Mouse (Mus musculus): ENCODE results near the gene Prkag2.

The Prkag2 gene

GRCm38 (mm10) chr5:25100516-25101125 lies at the start of gene Prkag2:
Prkag2 (minus strand) TSS chr5:25100642.
- DNase-seq (ENCODE audit: low spot score in 2 of 2), result peak; percentile 29 to 30

DNA sequence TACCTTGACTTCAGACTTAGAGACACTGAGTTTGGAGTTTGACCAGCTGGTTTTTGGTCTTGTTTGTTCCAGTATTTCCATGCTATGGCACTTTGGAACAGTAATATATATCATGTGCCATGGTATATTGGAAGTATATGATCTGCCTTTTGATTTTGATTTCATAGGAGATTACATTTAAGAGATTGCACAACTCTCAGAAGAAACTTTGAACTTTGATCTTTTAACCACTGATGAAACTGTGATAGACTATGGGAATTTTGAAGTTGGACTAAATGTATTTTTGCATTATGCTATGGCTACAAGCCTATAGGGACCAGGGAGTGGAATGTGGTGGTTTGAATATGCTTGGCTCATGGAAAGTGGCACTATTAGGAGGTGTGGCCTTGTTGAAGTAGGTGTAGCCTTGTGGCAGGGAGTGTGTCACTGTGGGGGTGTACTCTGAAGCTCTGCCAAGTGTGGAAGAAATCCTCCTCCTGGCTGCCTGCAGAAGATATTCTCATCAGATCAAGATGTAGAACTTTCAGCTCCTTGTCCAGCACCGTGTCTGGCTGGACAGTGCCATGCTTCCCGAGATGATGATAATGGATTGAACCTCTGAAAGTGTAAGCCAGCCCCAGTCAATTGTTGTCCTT lies 49.0 kb upstream of the Prkag2 start:
- no peak for DNase-seq (ENCODE audit: low spot score in 2 of 2)

GRCm38 (mm10) chr5:25146705-25147104 lies 46.3 kb upstream of the Prkag2 start:
- no peak for DNase-seq (ENCODE audit: low spot score in 2 of 2)

- no peak for DNase-seq (ENCODE audit: low spot score in 2 of 2)
Measured at GRCm38 (mm10) chr5:25127865-25128264, 27.4 kb upstream of the Prkag2 start.

GRCm38 (mm10) chr5:25125884-25126560 lies 25.6 kb upstream of the Prkag2 start:
- no peak for DNase-seq (ENCODE audit: low spot score in 2 of 2)

GRCm38 (mm10) chr5:25122534-25122933 lies 22.1 kb upstream of the Prkag2 start:
- no peak for DNase-seq (ENCODE audit: low spot score in 2 of 2)

DNA sequence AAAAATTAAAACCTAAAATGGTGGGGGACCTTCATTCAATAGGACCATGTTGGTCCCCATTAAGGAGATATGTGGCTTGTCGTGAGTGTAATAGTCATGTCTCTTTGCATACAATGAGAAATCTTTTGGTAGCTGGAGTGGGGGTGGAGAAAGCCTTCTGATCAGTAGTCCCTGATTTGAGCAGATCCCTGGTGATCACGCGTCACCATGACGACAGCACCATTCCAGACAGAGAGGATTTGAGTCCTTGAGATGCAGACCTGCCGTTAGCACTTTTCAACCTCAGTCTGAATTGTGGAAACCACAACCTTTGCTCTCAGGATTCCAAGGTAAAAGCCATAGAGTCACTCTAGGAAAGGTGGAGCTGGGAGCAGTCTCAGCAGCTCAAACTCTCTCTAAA lies 18.7 kb upstream of the Prkag2 start:
- DNase-seq (ENCODE audit: low spot score in 2 of 2), result no peak

- DNase-seq (ENCODE audit: low spot score in 2 of 2), result no peak
Measured at GRCm38 (mm10) chr5:25115997-25116396, 15.6 kb upstream of the Prkag2 start.

DNA sequence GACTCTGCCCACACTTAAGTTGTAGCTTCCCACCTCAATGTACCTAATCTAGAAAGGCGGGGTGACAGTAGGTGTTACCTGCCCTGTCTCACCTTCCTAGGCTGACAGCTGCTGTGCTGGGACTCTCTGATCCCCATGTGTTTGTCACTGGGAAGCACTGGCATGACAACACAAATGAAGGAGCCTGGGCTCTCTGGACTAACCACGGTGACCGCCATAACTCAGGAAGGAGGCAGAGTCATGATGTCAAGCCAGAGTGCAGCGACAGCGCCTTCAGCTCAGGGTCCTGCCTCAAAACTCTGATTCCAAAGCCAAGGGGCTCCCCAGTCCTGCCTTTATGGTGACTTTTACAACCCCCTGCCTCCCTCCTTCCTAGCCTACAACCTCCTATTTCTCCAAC lies 14.8 kb upstream of the Prkag2 start:
- DNase-seq (ENCODE audit: low spot score in 2 of 2), result no peak

DNA sequence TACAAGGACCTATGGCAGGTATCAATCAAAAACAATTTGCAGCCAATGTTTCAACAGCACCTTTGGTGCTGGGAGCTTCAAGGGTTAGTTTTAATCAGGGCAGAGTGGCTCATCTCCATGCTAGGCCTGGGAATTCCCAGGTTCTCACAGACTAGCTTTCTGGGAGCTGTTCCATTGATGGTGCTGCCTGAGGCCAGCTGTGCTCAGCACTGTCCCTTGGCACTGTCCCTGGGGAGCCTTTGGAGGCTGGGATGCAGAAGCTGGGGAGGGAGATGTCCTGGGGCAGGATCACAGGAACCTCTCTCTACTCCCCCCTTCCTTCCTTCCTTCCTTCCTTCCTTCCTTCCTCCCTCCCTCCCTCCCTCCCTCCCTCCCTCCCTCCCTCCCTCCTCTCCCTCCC lies 13.7 kb upstream of the Prkag2 start:
- no peak for DNase-seq (ENCODE audit: low spot score in 2 of 2)

DNA sequence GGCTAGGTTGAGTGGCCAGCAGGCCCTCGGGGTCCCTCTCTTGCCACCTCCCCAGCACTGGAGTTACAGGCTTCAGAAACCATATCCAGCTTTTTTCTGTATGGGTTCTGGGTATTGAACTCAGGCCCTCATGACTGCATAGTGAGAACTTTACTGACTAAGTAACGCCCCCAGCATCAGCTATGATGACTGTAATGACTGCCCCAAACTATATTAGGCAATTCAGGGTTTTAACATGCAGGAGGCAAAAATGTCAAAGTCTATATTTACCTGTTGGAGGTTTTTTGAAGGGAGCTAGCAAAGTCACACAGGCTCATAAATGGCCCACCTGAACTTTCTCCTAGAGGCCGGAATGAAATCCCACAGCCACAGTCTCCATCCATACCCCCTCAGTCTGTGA lies 9.9 kb upstream of the Prkag2 start:
- DNase-seq (ENCODE audit: low spot score in 2 of 2), result no peak

GRCm38 (mm10) chr5:25105748-25106147 lies 5.3 kb upstream of the Prkag2 start:
- no peak for DNase-seq (ENCODE audit: low spot score in 2 of 2)

DNA sequence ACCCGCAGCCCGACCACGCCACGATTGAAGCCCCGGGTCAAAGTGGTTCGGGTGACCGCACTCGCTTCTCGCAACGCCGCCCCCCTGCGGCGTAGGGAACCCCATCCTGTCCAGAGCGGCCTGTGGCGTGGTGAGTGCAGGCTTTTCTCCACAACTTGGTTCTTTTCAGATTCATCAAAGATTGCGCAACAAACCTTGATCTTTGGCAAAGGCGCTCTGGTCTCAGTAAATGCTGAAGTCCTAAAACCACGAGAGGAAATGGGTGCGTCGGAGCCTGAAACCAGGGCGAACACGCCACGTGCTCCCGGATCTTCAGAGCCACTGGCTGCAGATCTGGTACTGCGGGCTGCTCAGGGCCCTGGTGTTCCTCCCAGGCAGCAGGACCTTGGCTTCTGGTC lies 683 bp upstream of the Prkag2 start:
- peak in 1 of 2 experiments; percentile 21 for DNase-seq (ENCODE audit: low spot score in 2 of 2)

- no peak for DNase-seq (ENCODE audit: low spot score in 2 of 2)
Measured at GRCm38 (mm10) chr5:25100157-25100515, 306 bp downstream of the Prkag2 start.

- no peak for DNase-seq (ENCODE audit: low spot score in 2 of 2)
Measured at GRCm38 (mm10) chr5:25099367-25100156, 880 bp downstream of the Prkag2 start.

GRCm38 (mm10) chr5:25097891-25098290 lies 2.6 kb downstream of the Prkag2 start:
- DNase-seq (ENCODE audit: low spot score in 2 of 2), result no peak

GRCm38 (mm10) chr5:25096431-25096830 lies 4.0 kb downstream of the Prkag2 start:
- DNase-seq (ENCODE audit: low spot score in 2 of 2), result no peak

GRCm38 (mm10) chr5:25092630-25093245 lies 7.7 kb downstream of the Prkag2 start:
- DNase-seq (ENCODE audit: low spot score in 2 of 2), result no peak

- no peak for DNase-seq (ENCODE audit: low spot score in 2 of 2)
Measured at GRCm38 (mm10) chr5:25089258-25089972, 11.0 kb downstream of the Prkag2 start.

DNA sequence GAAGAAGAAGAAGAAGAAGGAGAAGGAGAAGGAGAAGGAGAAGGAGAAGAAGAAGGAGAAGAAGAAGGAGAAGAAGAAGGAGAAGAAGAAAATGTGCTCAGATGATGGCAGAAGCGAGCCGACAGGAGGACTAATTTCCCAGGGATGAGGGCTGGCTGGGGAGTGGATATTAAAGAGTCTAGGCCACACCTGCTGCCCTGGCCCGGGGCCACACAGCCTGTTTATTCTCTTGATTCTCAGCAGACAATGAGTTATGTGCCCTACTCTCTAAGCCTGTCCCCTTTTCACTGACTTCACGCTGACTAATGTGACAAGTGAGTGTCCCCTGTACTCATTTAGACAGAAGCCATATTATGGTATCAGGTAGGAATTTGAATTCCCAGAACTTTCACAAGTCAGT lies 11.8 kb downstream of the Prkag2 start:
- DNase-seq (ENCODE audit: low spot score in 2 of 2), result no peak

GRCm38 (mm10) chr5:25088111-25088510 lies 12.3 kb downstream of the Prkag2 start:
- DNase-seq (ENCODE audit: low spot score in 2 of 2), result no peak
